ENCODE assay signal across 30 mouse cellular contexts in genomic region chr7:119357338-119357737, GRCm38 (mm10).
DNase-seq lines count a peak whose midpoint lies in the region; ATAC-seq and TF ChIP-seq lines count a peak whose summit lies in the region.
"Had no signal": no experiment of that assay in that cellular context is flagged by ENCODE, and none has a peak within 500 bp of the region (broad histone marks: within the 10 kb centered on the region; RNA-seq: fewer than 3 reads in every experiment).

No protein-coding gene starts in this region.

- ATAC-seq in forebrain, embryonic 12.5 days (ENCODE audit: low FRiP score): peak; percentile 46; the same call in 1 of the 2 replicates
- ATAC-seq in forebrain, postnatal 0 days: no peak
- ATAC-seq in hindbrain, embryonic 14.5 days (ENCODE audit: low FRiP score): 0 out of 2 replicates have a peak, but pooled peaks have one; percentile 46
- ATAC-seq in hindbrain, embryonic 12.5 days (ENCODE audit: low FRiP score): no peak
- no peak for ATAC-seq in midbrain, embryonic 12.5 days (ENCODE audit: low FRiP score, low read depth)
- ATAC-seq in midbrain, embryonic 16.5 days: no peak
- ATAC-seq in midbrain, embryonic 15.5 days (replicated peaks): peak; percentile 54; the same call in 1 of the 2 replicates
- no peak for ATAC-seq in midbrain, postnatal 0 days (ENCODE audit: low FRiP score)
- ATAC-seq: hindbrain, postnatal 0 days; inflammation-experienced regulatory T-cells, adult 6 months; intestine, embryonic 16.5 days; Patski had no signal

- no peak for TF ChIP-seq CTCF in forebrain, postnatal 0 days (IDR thresholded peaks at IDR 0.05; ENCODE audit: low read depth)
- TF ChIP-seq CTCF in midbrain, postnatal 0 days (IDR thresholded peaks at IDR 0.05): no peak

- H3K4me2 ChIP-seq in forebrain, embryonic 12.5 days: no peak overlapping the region
- no peak overlapping the region for H3K4me2 ChIP-seq in forebrain, postnatal 0 days (ENCODE audit: low read depth)
- no peak overlapping the region for H3K4me2 ChIP-seq in hindbrain, embryonic 14.5 days (replicated peaks)
- H3K4me2 ChIP-seq in hindbrain, embryonic 12.5 days (replicated peaks): no peak overlapping the region
- H3K4me2 ChIP-seq in midbrain, embryonic 12.5 days (replicated peaks): no peak overlapping the region
- H3K4me2 ChIP-seq in midbrain, embryonic 16.5 days (ENCODE audit: low read length): no peak overlapping the region
- no peak overlapping the region for H3K4me2 ChIP-seq in midbrain, embryonic 15.5 days
- H3K4me2 ChIP-seq in midbrain, postnatal 0 days (ENCODE audit: low read depth, low read length, poor library complexity, severe bottlenecking): no peak overlapping the region
- H3K4me2 ChIP-seq: embryonic facial prominence, embryonic 12.5 days; embryonic facial prominence, embryonic 15.5 days; heart, embryonic 13.5 days had no signal

- H3K9me3 ChIP-seq in forebrain, embryonic 12.5 days: no peaks in the 10 kb centered on the region
- no peaks in the 10 kb centered on the region for H3K9me3 ChIP-seq in forebrain, postnatal 0 days (ENCODE audit: low read length)
- H3K9me3 ChIP-seq in hindbrain, embryonic 14.5 days (ENCODE audit: control insufficient read depth, low read length): no peaks in the 10 kb centered on the region
- H3K9me3 ChIP-seq in hindbrain, embryonic 12.5 days (replicated peaks): no peaks in the 10 kb centered on the region
- no peaks in the 10 kb centered on the region for H3K9me3 ChIP-seq in midbrain, embryonic 12.5 days
- H3K9me3 ChIP-seq in midbrain, embryonic 16.5 days (replicated peaks; ENCODE audit: control insufficient read depth, low read length, poor library complexity, severe bottlenecking): no peaks in the 10 kb centered on the region
- H3K9me3 ChIP-seq in midbrain, embryonic 15.5 days: no peaks in the 10 kb centered on the region
- no peaks in the 10 kb centered on the region for H3K9me3 ChIP-seq in midbrain, postnatal 0 days (ENCODE audit: low read length)
- H3K9me3 ChIP-seq: embryonic facial prominence, embryonic 12.5 days; embryonic facial prominence, embryonic 15.5 days; heart, embryonic 10.5 days; heart, embryonic 13.5 days had no signal

- H3K9ac ChIP-seq in forebrain, embryonic 12.5 days: no peak overlapping the region
- H3K9ac ChIP-seq in forebrain, postnatal 0 days: no peak overlapping the region
- no peak overlapping the region for H3K9ac ChIP-seq in hindbrain, embryonic 14.5 days
- no peak overlapping the region for H3K9ac ChIP-seq in hindbrain, embryonic 12.5 days
- no peak overlapping the region for H3K9ac ChIP-seq in midbrain, embryonic 12.5 days (replicated peaks)
- H3K9ac ChIP-seq in midbrain, embryonic 16.5 days (ENCODE audit: low read depth, low read length): no peak overlapping the region
- no peak overlapping the region for H3K9ac ChIP-seq in midbrain, embryonic 15.5 days
- H3K9ac ChIP-seq in midbrain, postnatal 0 days (replicated peaks; ENCODE audit: low read length, poor library complexity, severe bottlenecking): no peak overlapping the region
- H3K9ac ChIP-seq: embryonic facial prominence, embryonic 12.5 days; embryonic facial prominence, embryonic 15.5 days; heart, embryonic 13.5 days had no signal

- peaks cover 10% of the 10 kb centered on the region; the same call in 1 of the 2 replicates for H3K4me1 ChIP-seq in forebrain, embryonic 12.5 days
- no peaks in the 10 kb centered on the region for H3K4me1 ChIP-seq in forebrain, postnatal 0 days (ENCODE audit: insufficient read depth)
- H3K4me1 ChIP-seq in hindbrain, embryonic 14.5 days (replicated peaks; ENCODE audit: control insufficient read depth, insufficient read depth, low read length): no peaks in the 10 kb centered on the region
- H3K4me1 ChIP-seq in hindbrain, embryonic 12.5 days: no peaks in the 10 kb centered on the region
- peaks cover 8% of the 10 kb centered on the region; the same call in 1 of the 2 replicates for H3K4me1 ChIP-seq in midbrain, embryonic 12.5 days
- 0 out of 2 replicates have a peak, but pooled peaks cover 3% of the 10 kb centered on the region for H3K4me1 ChIP-seq in midbrain, embryonic 16.5 days (ENCODE audit: control insufficient read depth, insufficient read depth, low read length)
- H3K4me1 ChIP-seq in midbrain, embryonic 15.5 days: no peaks in the 10 kb centered on the region
- no peaks in the 10 kb centered on the region for H3K4me1 ChIP-seq in midbrain, postnatal 0 days (ENCODE audit: insufficient read depth, low read length)
- H3K4me1 ChIP-seq: embryonic facial prominence, embryonic 12.5 days; embryonic facial prominence, embryonic 15.5 days; heart, embryonic 10.5 days; heart, embryonic 13.5 days had no signal

- 24% methylated on average over 3 of the region's 3 CpGs for WGBS in forebrain, embryonic 12.5 days
- 20% methylated on average over 3 of the region's 3 CpGs for WGBS in forebrain, postnatal 0 days
- 65% methylated on average over 3 of the region's 3 CpGs for WGBS in hindbrain, embryonic 14.5 days
- WGBS in hindbrain, embryonic 12.5 days: 67% methylated on average over 3 of the region's 3 CpGs
- WGBS in midbrain, embryonic 12.5 days: 62% methylated on average over 3 of the region's 3 CpGs
- 49% methylated on average over 3 of the region's 3 CpGs for WGBS in midbrain, embryonic 16.5 days
- WGBS in midbrain, embryonic 15.5 days: 49% methylated on average over 3 of the region's 3 CpGs
- 61% methylated on average over 3 of the region's 3 CpGs for WGBS in midbrain, postnatal 0 days

- H3K27ac ChIP-seq in forebrain, embryonic 12.5 days: no peak overlapping the region
- H3K27ac ChIP-seq in forebrain, postnatal 0 days (ENCODE audit: low read depth, low read length): no peak overlapping the region
- H3K27ac ChIP-seq in hindbrain, embryonic 14.5 days: no peak overlapping the region
- no peak overlapping the region for H3K27ac ChIP-seq in hindbrain, embryonic 12.5 days
- peak overlapping the region; percentile 49; the same call in 1 of the 2 replicates for H3K27ac ChIP-seq in midbrain, embryonic 12.5 days (replicated peaks)
- H3K27ac ChIP-seq in midbrain, embryonic 16.5 days (ENCODE audit: low read length): no peak overlapping the region
- H3K27ac ChIP-seq in midbrain, embryonic 15.5 days: no peak overlapping the region
- no peak overlapping the region for H3K27ac ChIP-seq in midbrain, postnatal 0 days (ENCODE audit: low read depth, low read length)
- H3K27ac ChIP-seq: embryonic facial prominence, embryonic 12.5 days; embryonic facial prominence, embryonic 15.5 days; heart, adult 2 months; heart, embryonic 10.5 days; heart, embryonic 13.5 days; hindbrain, postnatal 0 days had no signal

- peaks cover 5% of the 10 kb centered on the region; the same call in 1 of the 2 replicates for H3K27me3 ChIP-seq in forebrain, embryonic 12.5 days
- H3K27me3 ChIP-seq in forebrain, postnatal 0 days (ENCODE audit: insufficient read depth, low read length): no peaks in the 10 kb centered on the region
- no peaks in the 10 kb centered on the region for H3K27me3 ChIP-seq in hindbrain, embryonic 14.5 days (ENCODE audit: control insufficient read depth, insufficient read depth, low read length)
- H3K27me3 ChIP-seq in hindbrain, embryonic 12.5 days: no peaks in the 10 kb centered on the region
- no peaks in the 10 kb centered on the region for H3K27me3 ChIP-seq in midbrain, embryonic 12.5 days
- no peaks in the 10 kb centered on the region for H3K27me3 ChIP-seq in midbrain, embryonic 16.5 days (ENCODE audit: control insufficient read depth, insufficient read depth, low read depth, low read length)
- H3K27me3 ChIP-seq in midbrain, embryonic 15.5 days (replicated peaks): no peaks in the 10 kb centered on the region
- no peaks in the 10 kb centered on the region for H3K27me3 ChIP-seq in midbrain, postnatal 0 days (ENCODE audit: insufficient read depth, low read length)
- H3K27me3 ChIP-seq: embryonic facial prominence, embryonic 12.5 days; embryonic facial prominence, embryonic 15.5 days; heart, embryonic 13.5 days; Patski had no signal

- DNase-seq in forebrain, postnatal 0 days: no peak
- no peak for DNase-seq in hindbrain, embryonic 14.5 days (ENCODE audit: low spot score)
- DNase-seq in midbrain, postnatal 0 days (ENCODE audit: low spot score): no peak
- DNase-seq: adrenal gland, postnatal 10 days; adrenal gland, postnatal 36 days; B cell, adult 2 months; cerebellum, adult 11 months; cerebellum, adult 2 months; cerebellum, adult 9-11 months; cerebellum, postnatal 25 days; gastrocnemius, postnatal 10 days; gastrocnemius, postnatal 36 days; heart, adult 2 months; heart, postnatal 14 days; heart, postnatal 4 days; kidney, adult 18-20 months had no signal

- H3K36me3 ChIP-seq in forebrain, embryonic 12.5 days (replicated peaks): no peaks in the 10 kb centered on the region
- no peaks in the 10 kb centered on the region for H3K36me3 ChIP-seq in forebrain, postnatal 0 days (ENCODE audit: insufficient read depth)
- H3K36me3 ChIP-seq in hindbrain, embryonic 14.5 days (replicated peaks; ENCODE audit: control insufficient read depth, insufficient read depth): no peaks in the 10 kb centered on the region
- no peaks in the 10 kb centered on the region for H3K36me3 ChIP-seq in hindbrain, embryonic 12.5 days
- no peaks in the 10 kb centered on the region for H3K36me3 ChIP-seq in midbrain, embryonic 12.5 days
- no peaks in the 10 kb centered on the region for H3K36me3 ChIP-seq in midbrain, embryonic 16.5 days (ENCODE audit: control insufficient read depth, insufficient read depth, low read length)
- no peaks in the 10 kb centered on the region for H3K36me3 ChIP-seq in midbrain, embryonic 15.5 days (replicated peaks)
- H3K36me3 ChIP-seq in midbrain, postnatal 0 days (ENCODE audit: insufficient read depth, low read length): no peaks in the 10 kb centered on the region
- H3K36me3 ChIP-seq: embryonic facial prominence, embryonic 12.5 days; embryonic facial prominence, embryonic 15.5 days; G1E; heart, embryonic 10.5 days; heart, embryonic 13.5 days had no signal

- no peak overlapping the region for H3K4me3 ChIP-seq in forebrain, embryonic 12.5 days (replicated peaks)
- H3K4me3 ChIP-seq in forebrain, postnatal 0 days (ENCODE audit: low read depth, low read length): no peak overlapping the region
- H3K4me3 ChIP-seq in hindbrain, embryonic 14.5 days (replicated peaks; ENCODE audit: low read length): no peak overlapping the region
- no peak overlapping the region for H3K4me3 ChIP-seq in hindbrain, embryonic 12.5 days
- H3K4me3 ChIP-seq in midbrain, embryonic 12.5 days: no peak overlapping the region
- H3K4me3 ChIP-seq in midbrain, embryonic 16.5 days (ENCODE audit: low read depth, low read length): no peak overlapping the region
- H3K4me3 ChIP-seq in midbrain, embryonic 15.5 days: no peak overlapping the region
- no peak overlapping the region for H3K4me3 ChIP-seq in midbrain, postnatal 0 days (ENCODE audit: low read depth, low read length)
- H3K4me3 ChIP-seq: embryonic facial prominence, embryonic 12.5 days; embryonic facial prominence, embryonic 15.5 days; heart, adult 2 months; heart, embryonic 10.5 days; heart, embryonic 13.5 days had no signal

Comparison
In these comparisons a context has a peak if more than half of its experiments do, and no peak if none do; other contexts are left out.
1. ATAC-seq: peak in forebrain, embryonic 12.5 days (single experiment), hindbrain, embryonic 14.5 days (single experiment) and midbrain, embryonic 15.5 days (single experiment); none in forebrain, postnatal 0 days (single experiment), hindbrain, embryonic 12.5 days (single experiment), midbrain, embryonic 12.5 days (single experiment), midbrain, embryonic 16.5 days (single experiment) and midbrain, postnatal 0 days (single experiment).